Mouse (Mus musculus) hindbrain, embryonic 10.5 days (tissue): ENCODE results near the gene Micu1. TPM values are rescaled to one million over a fixed set of nuclear protein-coding genes. Genes with fewer than 3 reads are reported as not detected.

Experiments
- DNase-seq: peaks from one replicate; pipeline ENCODE4 v3.0.0-alpha.2; 2017; ENCODE audit warnings: low spot score
- H3K27ac ChIP-seq: fragments of 300-500 bp; sonication (generic); 2 replicates; pipeline ENCODE4 v1.5.1; 2016; ENCODE audit warnings: mild to moderate bottlenecking, moderate library complexity
- H3K27me3 ChIP-seq: fragments of 300-500 bp; sonication (generic); 2 replicates; pipeline ENCODE4 v1.6.1; 2016; ENCODE audit warnings: mild to moderate bottlenecking; ENCODE audit not compliant: poor library complexity, insufficient read depth, severe bottlenecking
- H3K36me3 ChIP-seq: fragments of 300-500 bp; sonication (generic); 2 replicates; pipeline ENCODE4 v1.6.1; 2016; ENCODE audit warnings: mild to moderate bottlenecking, moderate library complexity
- H3K4me1 ChIP-seq: fragments of 300-500 bp; sonication (generic); replicated peaks from 2 replicates; pipeline ENCODE4 v1.6.1; 2016; ENCODE audit warnings: mild to moderate bottlenecking
- H3K4me3 ChIP-seq: fragments of 300-500 bp; sonication (generic); 2 replicates; pipeline ENCODE4 v1.5.1; 2016; ENCODE audit warnings: mild to moderate bottlenecking, moderate library complexity
- H3K9me3 ChIP-seq: fragments of 300-500 bp; sonication (generic); 2 replicates; pipeline ENCODE4 v1.6.1; 2016; ENCODE audit warnings: mild to moderate bottlenecking, moderate library complexity
- WGBS: fragments of 180-500 bp; shearing (Covaris S2); methylation state at CpG from one replicate; pipeline ENCODE4 v1.1.7; 2016; 5-methylcytosine and 5-hydroxymethylcytosine counted together
- polyA plus RNA-seq: library from polyadenylated mRNA; unstranded; fragments of >200 nt; fragmentation: Nextera tagmentation; extraction: Ambion mirVana; gene quantifications from 2 replicates; pipeline ENCODE4 v1.2.1, GENCODE M21; 2016

The Micu1 gene
- polyA plus RNA-seq, 1 experiment from 2014 or later: 63.9 TPM

DNA sequence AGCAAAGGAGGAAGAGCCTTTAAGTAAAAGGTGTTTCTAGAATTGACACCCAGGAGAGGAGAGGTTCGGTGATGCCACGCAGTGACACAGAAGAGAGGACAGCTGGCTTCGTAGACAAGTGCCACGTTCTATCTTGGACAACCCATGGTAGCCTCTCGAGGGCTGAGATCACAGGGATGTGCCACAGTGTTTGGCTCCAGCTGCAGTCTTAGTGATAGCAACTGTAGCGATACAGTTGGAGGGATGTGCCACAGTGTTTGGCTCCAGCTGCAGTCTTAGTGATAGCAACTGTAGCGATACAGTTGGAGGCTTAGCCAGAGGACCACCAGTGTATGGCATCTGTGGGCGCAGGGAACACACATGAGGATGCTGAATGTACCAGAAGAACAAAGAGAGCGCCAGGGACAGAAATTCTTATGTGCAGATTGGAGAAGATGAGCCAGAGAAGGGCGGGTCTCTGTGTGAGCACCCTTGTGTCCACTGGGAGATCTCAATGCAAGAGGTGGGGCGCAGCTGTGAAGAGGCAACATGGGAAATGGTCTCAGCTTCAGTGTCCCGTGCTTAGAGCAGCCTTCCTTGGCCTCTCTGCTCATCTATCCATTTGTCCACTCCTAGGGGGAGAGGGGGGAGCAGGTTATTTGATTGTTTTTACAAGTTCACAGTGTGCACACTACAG is 98.7 kb downstream of the Micu1 start:
- Histone ChIP-seq H3K4me1 (peaks cover 32% of the 10 kb centered on the region), H3K27me3 (no peaks in the 10 kb centered on the region), H3K9me3 (no peaks in the 10 kb centered on the region), H3K4me3 (no peak overlapping the region), H3K36me3 (peaks cover 15% of the 10 kb centered on the region), H3K27ac (peak overlapping the region; percentile 72; the same call in 1 of the 2 replicates)
- no peak for DNase-seq
- WGBS: 90% methylated on average over 12 of the region's 12 CpGs

DNA sequence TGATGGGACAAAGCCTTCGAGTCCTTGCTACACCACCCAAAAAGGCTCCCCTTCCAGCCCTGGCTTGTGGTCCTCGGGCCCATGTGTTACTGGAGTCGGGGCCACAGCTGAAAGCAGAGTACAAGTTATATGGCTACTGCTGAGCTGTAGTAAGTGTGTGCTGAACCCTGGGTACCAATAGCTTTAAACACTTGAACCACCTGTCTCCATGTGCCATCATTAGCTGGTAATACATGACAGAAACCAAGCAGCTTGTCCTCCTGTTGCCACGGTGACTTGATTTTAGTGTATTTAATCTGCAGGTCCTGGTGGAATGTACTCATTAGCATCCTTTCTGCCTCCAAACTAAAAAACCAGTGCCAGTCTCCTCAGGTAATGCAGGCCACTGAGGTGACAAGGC is 106.4 kb downstream of the Micu1 start:
- Histone ChIP-seq H3K36me3 (peaks cover 19% of the 10 kb centered on the region), H3K27me3 (no peaks in the 10 kb centered on the region), H3K4me1 (peaks cover 7% of the 10 kb centered on the region; the same call in 1 of the 2 replicates), H3K9me3 (no peaks in the 10 kb centered on the region), H3K27ac (no peak overlapping the region), H3K4me3 (no peak overlapping the region)
- 90% methylated on average over 4 of the region's 4 CpGs for WGBS
- no peak for DNase-seq

GRCm38 (mm10) chr10:59809991-59810574 is 107.8 kb downstream of the Micu1 start:
- peaks cover 7% of the 10 kb centered on the region; the same call in 1 of the 2 replicates for H3K4me1 ChIP-seq
- 79% methylated on average over 4 of the region's 4 CpGs for WGBS
- H3K27ac ChIP-seq: no peak overlapping the region
- no peak for DNase-seq
- H3K27me3 ChIP-seq: no peaks in the 10 kb centered on the region
- peaks cover 14% of the 10 kb centered on the region for H3K36me3 ChIP-seq
- H3K9me3 ChIP-seq: no peaks in the 10 kb centered on the region
- no peak overlapping the region for H3K4me3 ChIP-seq

GRCm38 (mm10) chr10:59812939-59813338 is 110.7 kb downstream of the Micu1 start:
- peaks cover 9% of the 10 kb centered on the region; the same call in 1 of the 2 replicates for H3K36me3 ChIP-seq
- H3K27ac ChIP-seq: no peak overlapping the region
- H3K27me3 ChIP-seq: no peaks in the 10 kb centered on the region
- H3K4me3 ChIP-seq: no peak overlapping the region
- H3K4me1 ChIP-seq: peaks cover 7% of the 10 kb centered on the region; the same call in 1 of the 2 replicates
- DNase-seq: peak; percentile 45
- no peaks in the 10 kb centered on the region for H3K9me3 ChIP-seq
- 29% methylated on average over 13 of the region's 13 CpGs for WGBS

DNA sequence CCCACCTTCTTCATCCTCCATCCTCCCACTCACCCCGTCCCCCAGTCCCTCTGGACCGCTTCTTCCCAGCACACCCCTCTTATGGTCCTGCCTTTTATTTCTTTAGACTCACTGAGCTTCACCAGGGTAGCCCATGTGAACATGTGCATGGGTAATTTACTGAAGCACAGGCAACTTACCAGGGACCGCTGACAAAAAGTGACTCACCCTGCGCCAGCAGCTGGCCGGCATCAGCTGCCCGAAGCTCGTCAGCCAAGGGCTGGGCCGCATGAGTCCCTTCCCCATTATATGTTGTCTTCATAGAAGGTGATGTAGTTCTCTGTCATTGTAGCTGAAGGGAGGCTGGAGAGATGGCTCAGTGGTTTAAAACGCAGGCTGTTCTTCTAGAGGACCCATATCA is 111.5 kb downstream of the Micu1 start:
- Histone ChIP-seq H3K4me1 (peaks cover 7% of the 10 kb centered on the region; the same call in 1 of the 2 replicates), H3K36me3 (peaks cover 9% of the 10 kb centered on the region; the same call in 1 of the 2 replicates), H3K4me3 (no peak overlapping the region), H3K27ac (no peak overlapping the region), H3K9me3 (no peaks in the 10 kb centered on the region), H3K27me3 (no peaks in the 10 kb centered on the region)
- 95% methylated on average over 9 of the region's 9 CpGs for WGBS
- DNase-seq: no peak

GRCm38 (mm10) chr10:59814505-59815155 is 112.4 kb downstream of the Micu1 start:
- H3K4me3 ChIP-seq: no peak overlapping the region
- DNase-seq: peak; percentile 41
- H3K36me3 ChIP-seq: peaks cover 9% of the 10 kb centered on the region; the same call in 1 of the 2 replicates
- H3K27ac ChIP-seq: no peak overlapping the region
- H3K9me3 ChIP-seq: no peaks in the 10 kb centered on the region
- 77% methylated on average over 7 of the region's 7 CpGs for WGBS
- H3K4me1 ChIP-seq: peaks cover 7% of the 10 kb centered on the region; the same call in 1 of the 2 replicates
- no peaks in the 10 kb centered on the region for H3K27me3 ChIP-seq

GRCm38 (mm10) chr10:59816569-59816968 is 114.3 kb downstream of the Micu1 start:
- H3K27ac ChIP-seq: no peak overlapping the region
- no peak overlapping the region for H3K4me3 ChIP-seq
- WGBS: 89% methylated on average over 6 of the region's 6 CpGs
- no peak for DNase-seq
- H3K36me3 ChIP-seq: 0 out of 2 replicates have a peak, but pooled peaks cover 4% of the 10 kb centered on the region
- no peaks in the 10 kb centered on the region for H3K9me3 ChIP-seq
- H3K27me3 ChIP-seq: no peaks in the 10 kb centered on the region
- peaks cover 9% of the 10 kb centered on the region; the same call in 1 of the 2 replicates for H3K4me1 ChIP-seq

- H3K9me3 ChIP-seq: no peaks in the 10 kb centered on the region
- no peak overlapping the region for H3K27ac ChIP-seq
- H3K27me3 ChIP-seq: no peaks in the 10 kb centered on the region
- DNase-seq: no peak
- H3K36me3 ChIP-seq: no peaks in the 10 kb centered on the region
- H3K4me1 ChIP-seq: peaks cover 18% of the 10 kb centered on the region; the same call in 1 of the 2 replicates
- H3K4me3 ChIP-seq: no peak overlapping the region
- 48% methylated on average over 2 of the region's 2 CpGs for WGBS
Observed at GRCm38 (mm10) chr10:59817528-59817927, 115.3 kb downstream of the Micu1 start.

GRCm38 (mm10) chr10:59817991-59818390 is 115.7 kb downstream of the Micu1 start:
- Histone ChIP-seq H3K27ac (no peak overlapping the region), H3K4me1 (peaks cover 17% of the 10 kb centered on the region), H3K27me3 (no peaks in the 10 kb centered on the region), H3K4me3 (no peak overlapping the region), H3K36me3 (no peaks in the 10 kb centered on the region), H3K9me3 (no peaks in the 10 kb centered on the region)
- WGBS: 90% methylated on average over 8 of the region's 8 CpGs
- DNase-seq: no peak

DNA sequence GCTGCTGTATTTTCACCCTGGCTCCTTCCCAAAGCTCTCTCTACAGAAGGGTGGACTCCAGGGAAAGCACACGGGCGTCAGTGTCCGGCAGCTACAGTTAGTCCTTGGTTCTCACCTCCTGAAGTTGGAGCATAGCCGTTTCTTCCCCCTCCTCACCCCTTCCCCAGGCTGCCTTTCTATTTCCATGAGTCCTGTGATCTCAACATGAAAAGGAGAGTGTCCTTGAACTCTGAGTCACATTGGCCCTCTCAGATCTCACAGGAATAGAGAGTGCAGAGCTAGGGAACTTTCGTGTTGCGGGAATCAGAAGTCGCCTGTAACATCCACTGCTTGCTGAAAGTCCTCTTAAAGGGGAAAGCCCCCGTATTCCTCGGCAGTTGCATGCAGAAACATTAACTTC is 116.9 kb downstream of the Micu1 start:
- H3K9me3 ChIP-seq: no peaks in the 10 kb centered on the region
- H3K27me3 ChIP-seq: no peaks in the 10 kb centered on the region
- 85% methylated on average over 9 of the region's 9 CpGs for WGBS
- H3K4me3 ChIP-seq: no peak overlapping the region
- no peak for DNase-seq
- H3K27ac ChIP-seq: no peak overlapping the region
- peaks cover 15% of the 10 kb centered on the region for H3K4me1 ChIP-seq
- no peaks in the 10 kb centered on the region for H3K36me3 ChIP-seq

DNA sequence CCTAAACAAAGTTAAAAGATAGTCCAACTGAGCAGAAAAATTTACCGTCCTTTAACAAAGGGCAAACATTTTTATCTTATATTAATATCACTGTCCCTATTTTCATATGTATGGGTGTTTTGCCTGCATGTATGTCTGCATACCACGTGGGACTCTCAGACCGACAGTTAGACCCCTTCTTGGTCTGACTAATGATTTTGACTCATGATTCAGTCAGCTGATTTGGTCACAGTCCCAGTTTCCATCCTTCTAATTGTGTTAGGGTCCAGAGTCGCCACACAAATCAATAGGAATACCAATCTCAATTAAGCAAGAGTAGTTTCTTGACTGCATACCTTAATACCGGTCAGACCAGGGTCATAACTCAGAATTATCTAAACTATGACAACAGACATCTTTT is 118.6 kb downstream of the Micu1 start:
- Histone ChIP-seq H3K9me3 (no peaks in the 10 kb centered on the region), H3K36me3 (no peaks in the 10 kb centered on the region), H3K27me3 (no peaks in the 10 kb centered on the region), H3K27ac (no peak overlapping the region), H3K4me3 (no peak overlapping the region), H3K4me1 (peaks cover 15% of the 10 kb centered on the region)
- no peak for DNase-seq
- 87% methylated on average over 5 of the region's 5 CpGs for WGBS

- DNase-seq: no peak
- Histone ChIP-seq H3K9me3 (no peaks in the 10 kb centered on the region), H3K27me3 (no peaks in the 10 kb centered on the region), H3K36me3 (no peaks in the 10 kb centered on the region), H3K27ac (peak overlapping the region; percentile 46; the same call in 1 of the 2 replicates), H3K4me1 (peaks cover 15% of the 10 kb centered on the region), H3K4me3 (no peak overlapping the region)
- 87% methylated on average over 7 of the region's 7 CpGs for WGBS
Observed at GRCm38 (mm10) chr10:59821334-59822066, 119.2 kb downstream of the Micu1 start.
